10 mouse cellular contexts compared by ENCODE assay signal in genomic region chr3:68964682-68965081, GRCm38 (mm10). TPM values are rescaled to one million over a fixed set of nuclear protein-coding genes. Genes with fewer than 3 reads are reported as not detected.
DNase-seq lines count a peak whose midpoint lies in the region; ATAC-seq and TF ChIP-seq lines count a peak whose summit lies in the region.
"Had no signal": no experiment of that assay in that cellular context is flagged by ENCODE, and none has a peak within 500 bp of the region (broad histone marks: within the 10 kb centered on the region; RNA-seq: fewer than 3 reads in every experiment).

No protein-coding gene starts in this region.

- peaks cover 0 to 3% of the 10 kb centered on the region in 2 experiments; a peak in 2 of 4 replicates for H3K4me1 ChIP-seq in liver, embryonic 14.5 days (replicated peaks; ENCODE audit: control insufficient read depth in 2 of 2, insufficient read depth in 2 of 2, low read length in 1 of 2)
- H3K4me1 ChIP-seq: embryonic facial prominence, embryonic 15.5 days had no signal

- TF ChIP-seq CTCF in gastrocnemius, adult 2 months (IDR thresholded peaks at IDR 0.05): peak; percentile 38
- TF ChIP-seq CTCF in liver, embryonic 14.5 days (IDR thresholded peaks at IDR 0.05; ENCODE audit: low read depth): peak; percentile 53

- H3K4me3 ChIP-seq in gastrocnemius, adult 2 months: no peak overlapping the region
- H3K4me3 ChIP-seq in liver, embryonic 14.5 days (ENCODE audit: insufficient read depth in 1 of 2, low read depth in 2 of 2, low read length in 2 of 2): no peak overlapping the region
- H3K4me3 ChIP-seq: embryonic facial prominence, embryonic 15.5 days; liver, embryonic 15.5 days had no signal

- H3K4me2 ChIP-seq in liver, embryonic 14.5 days (ENCODE audit: low read depth): no peak overlapping the region
- H3K4me2 ChIP-seq: embryonic facial prominence, embryonic 15.5 days; liver, embryonic 15.5 days had no signal

- intact Hi-C loops in gastrocnemius, adult 2 months (cut with DNase I): no loop called here

- H3K9me3 ChIP-seq in liver, embryonic 14.5 days (ENCODE audit: control insufficient read depth, low read length): no peaks in the 10 kb centered on the region
- H3K9me3 ChIP-seq: embryonic facial prominence, embryonic 15.5 days; liver, embryonic 15.5 days had no signal

- peaks cover 18% of the 10 kb centered on the region for H3K36me3 ChIP-seq in liver, embryonic 14.5 days (replicated peaks; ENCODE audit: control insufficient read depth, insufficient read depth, low read depth)

- no peak overlapping the region for H3K27ac ChIP-seq in gastrocnemius, adult 2 months
- H3K27ac ChIP-seq in liver, embryonic 14.5 days: no peak overlapping the region
- H3K27ac ChIP-seq: embryonic facial prominence, embryonic 15.5 days; liver, embryonic 15.5 days had no signal

- no peak for ATAC-seq in liver, embryonic 14.5 days (ENCODE audit: insufficient read depth)

- no peak for TF ChIP-seq EP300 in liver, embryonic 14.5 days (IDR thresholded peaks at IDR 0.05; ENCODE audit: low read depth)

- no peak for DNase-seq in gastrocnemius, adult 2 months
- no peak for DNase-seq in gastrocnemius, postnatal 4 days (ENCODE audit: low spot score in 2 of 2)
- DNase-seq in right cerebral cortex, postnatal 4 days: peak; percentile 40
- DNase-seq in right cerebral cortex, postnatal 10 days (ENCODE audit: low spot score in 2 of 2): no peak
- peak in 2 of 3 experiments; percentile 23 to 35 for DNase-seq in liver, embryonic 14.5 days (ENCODE audit: low read depth in 3 of 3, low spot score in 3 of 3)
- DNase-seq in thymus, postnatal 36 days: peak; percentile 65 to 74
- no peak for DNase-seq in yolk sac, embryonic 10.5 days (ENCODE audit: low spot score)
- no peak for DNase-seq in frontal cortex, postnatal 25 days (ENCODE audit: low spot score in 2 of 2)

- no peaks in the 10 kb centered on the region for H3K27me3 ChIP-seq in liver, embryonic 14.5 days (ENCODE audit: control insufficient read depth, insufficient read depth, low read length)
- H3K27me3 ChIP-seq: embryonic facial prominence, embryonic 15.5 days; liver, embryonic 15.5 days had no signal

- no peak overlapping the region for H3K9ac ChIP-seq in liver, embryonic 14.5 days (replicated peaks)
- H3K9ac ChIP-seq: embryonic facial prominence, embryonic 15.5 days; liver, embryonic 15.5 days had no signal

RNA-seq across cellular contexts. Expression of gene Ift80, which starts 39.7 kb away (rescaled TPM):
- total RNA-seq in gastrocnemius, adult 2 months (2021): 1 to 10 TPM; 5.2 to 5.7 TPM
- 10 to 100 TPM; 11.6 to 12.9 TPM for total RNA-seq in gastrocnemius, postnatal 4 days (2021)
- polyA plus RNA-seq in liver, embryonic 14.5 days (2012; rRNA removed): 7.8 and 9.7 TPM in 2 replicates
- polyA plus RNA-seq in liver, embryonic 14.5 days (2014; fragmentation: Nextera tagmentation; extraction: Ambion mirVana): 6.2 and 6.4 TPM in 2 replicates

RNA-seq across cellular contexts. Expression of gene Smc4, which starts 39.9 kb away (rescaled TPM):
- total RNA-seq in gastrocnemius, adult 2 months (2021): 1 to 10 TPM; 4.8 to 6.7 TPM
- 10 to 100 TPM; 47.6 to 49.5 TPM for total RNA-seq in gastrocnemius, postnatal 4 days (2021)
- 18.6 and 50.6 TPM in 2 replicates for polyA plus RNA-seq in liver, embryonic 14.5 days (2012; rRNA removed)
- polyA plus RNA-seq in liver, embryonic 14.5 days (2014; fragmentation: Nextera tagmentation; extraction: Ambion mirVana): 124 and 143 TPM in 2 replicates

Comparison
In these comparisons a context has a peak if more than half of its experiments do, and no peak if none do; other contexts are left out.
1. DNase-seq: peak in right cerebral cortex, postnatal 4 days (single experiment), liver, embryonic 14.5 days (2 of 3) and thymus, postnatal 36 days (2 of 2); none in gastrocnemius, adult 2 months (single experiment), gastrocnemius, postnatal 4 days (0 of 2), right cerebral cortex, postnatal 10 days (0 of 2), yolk sac, embryonic 10.5 days (single experiment) and frontal cortex, postnatal 25 days (0 of 2).
2. RNA of gene Smc4, which starts 39.9 kb away (total RNA-seq): 47.6 to 49.5 TPM in gastrocnemius, postnatal 4 days; 4.8 to 6.7 TPM in gastrocnemius, adult 2 months; every median in the first group is over 4 times any median in the second.